In the genomic region with DNA sequence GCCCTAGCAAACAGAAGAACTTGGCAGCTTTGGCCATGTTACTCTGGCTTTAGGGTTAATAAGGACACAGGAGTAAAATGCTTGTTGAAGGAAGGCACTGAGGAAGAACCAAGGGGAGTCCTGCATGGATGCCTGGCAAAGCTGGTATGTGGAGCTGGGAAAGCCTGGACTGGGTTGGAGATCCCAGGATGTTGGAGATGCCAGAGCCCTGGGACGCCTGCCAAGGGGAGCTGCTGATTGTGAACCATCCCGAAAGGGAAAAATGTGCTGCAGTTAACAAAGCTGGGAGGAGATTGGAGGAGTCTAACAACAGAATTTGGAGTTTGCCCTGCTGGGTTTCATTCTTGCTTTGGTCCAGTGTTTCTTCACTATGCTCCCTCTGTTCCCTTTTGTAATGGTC, we compare ENCODE assay signal across 9 mouse cellular contexts.
DNase-seq lines count a peak whose midpoint lies in the region; ATAC-seq and TF ChIP-seq lines count a peak whose summit lies in the region.
"Had no signal": no experiment of that assay in that cellular context is flagged by ENCODE, and none has a peak within 500 bp of the region (broad histone marks: within the 10 kb centered on the region; RNA-seq: fewer than 3 reads in every experiment).

No protein-coding gene starts in this region.

- no peak for TF ChIP-seq CTCF in heart, postnatal 0 days (IDR thresholded peaks at IDR 0.05; ENCODE audit: low read depth)
- TF ChIP-seq CTCF in lung, postnatal 0 days (IDR thresholded peaks at IDR 0.05) = no peak
- TF ChIP-seq CTCF in liver, postnatal 0 days (IDR thresholded peaks at IDR 0.05; ENCODE audit: low read depth) = no peak

- H3K4me1 ChIP-seq in heart, postnatal 0 days (ENCODE audit: control insufficient read depth, insufficient read depth) = no peaks in the 10 kb centered on the region
- no peaks in the 10 kb centered on the region for H3K4me1 ChIP-seq in lung, postnatal 0 days (ENCODE audit: insufficient read depth, low read depth, low read length)
- H3K4me1 ChIP-seq in liver, postnatal 0 days (ENCODE audit: insufficient read depth) = no peaks in the 10 kb centered on the region

- H3K27ac ChIP-seq in heart, postnatal 0 days (ENCODE audit: low read depth) = peak overlapping the region; percentile 46; the same call in 1 of the 2 replicates
- H3K27ac ChIP-seq in lung, postnatal 0 days (ENCODE audit: low read length) = no peak overlapping the region
- no peak overlapping the region for H3K27ac ChIP-seq in liver, postnatal 0 days (ENCODE audit: low read depth)
- H3K27ac ChIP-seq: liver, embryonic 14.5 days had no signal

- no peak for TF ChIP-seq EP300 in heart, postnatal 0 days (IDR thresholded peaks at IDR 0.05; ENCODE audit: low read depth)
- TF ChIP-seq EP300 in lung, postnatal 0 days (IDR thresholded peaks at IDR 0.05) = no peak
- TF ChIP-seq EP300 in liver, postnatal 0 days (IDR thresholded peaks at IDR 0.05; ENCODE audit: low read depth) = no peak

- H3K4me2 ChIP-seq in heart, postnatal 0 days (ENCODE audit: low read depth, low read length) = no peak overlapping the region
- no peak overlapping the region for H3K4me2 ChIP-seq in lung, postnatal 0 days (replicated peaks; ENCODE audit: low read depth, low read length)
- H3K4me2 ChIP-seq in liver, postnatal 0 days (ENCODE audit: low read depth, low read length) = no peak overlapping the region

- peak; percentile 89 for ATAC-seq in heart, postnatal 0 days (ENCODE audit: insufficient read depth, low read depth)
- ATAC-seq in lung, postnatal 0 days = no peak
- no peak for ATAC-seq in erythroid progenitor cell, adult 5-6 weeks (replicated peaks; ENCODE audit: low FRiP score, poor library complexity, severe bottlenecking)
- no peak for ATAC-seq in liver, postnatal 0 days

- DNase-seq in retina, postnatal 1 day = peak; percentile 13
- no peak for DNase-seq in retina, embryonic 14.5 days (ENCODE audit: low spot score)
- peak; percentile 94 for DNase-seq in cerebellum, adult 9-10 months
- DNase-seq in heart, postnatal 0 days (ENCODE audit: low spot score) = peak; percentile 82
- peak; percentile 18 for DNase-seq in lung, postnatal 0 days (ENCODE audit: low spot score)
- DNase-seq in spleen, postnatal 4 days (ENCODE audit: low spot score in 2 of 2) = no peak
- no peak for DNase-seq in liver, postnatal 0 days

- H3K4me3 ChIP-seq in heart, postnatal 0 days (ENCODE audit: low read depth, low read length) = no peak overlapping the region
- H3K4me3 ChIP-seq in lung, postnatal 0 days (ENCODE audit: low read depth, low read length) = no peak overlapping the region
- H3K4me3 ChIP-seq in liver, postnatal 0 days (ENCODE audit: low read depth, low read length) = no peak overlapping the region

- no peaks in the 10 kb centered on the region for H3K9me3 ChIP-seq in heart, postnatal 0 days (replicated peaks; ENCODE audit: control insufficient read depth, low read length)
- H3K9me3 ChIP-seq in lung, postnatal 0 days (ENCODE audit: low read length) = no peaks in the 10 kb centered on the region
- H3K9me3 ChIP-seq in liver, postnatal 0 days (ENCODE audit: low read length) = no peaks in the 10 kb centered on the region

- 19% methylated on average over 2 of the region's 2 CpGs for WGBS in heart, postnatal 0 days
- 38% methylated on average over 2 of the region's 2 CpGs for WGBS in lung, postnatal 0 days
- 59% methylated on average over 2 of the region's 2 CpGs for whole genome bisulfite sequencing in liver, postnatal 0 days (ENCODE audit: insufficient replicate concordance)

- 0 out of 2 replicates have a peak, but pooled peaks cover 10% of the 10 kb centered on the region for H3K36me3 ChIP-seq in heart, postnatal 0 days (replicated peaks; ENCODE audit: control insufficient read depth, insufficient read depth, low read length)
- no peaks in the 10 kb centered on the region for H3K36me3 ChIP-seq in lung, postnatal 0 days (ENCODE audit: insufficient read depth, low read length)
- H3K36me3 ChIP-seq in liver, postnatal 0 days (replicated peaks; ENCODE audit: insufficient read depth, low read length) = peaks cover 10% of the 10 kb centered on the region; the same call in 1 of the 2 replicates

- H3K9ac ChIP-seq in heart, postnatal 0 days (replicated peaks; ENCODE audit: low read depth, low read length) = no peak overlapping the region
- no peak overlapping the region for H3K9ac ChIP-seq in lung, postnatal 0 days (replicated peaks; ENCODE audit: low read depth)
- H3K9ac ChIP-seq in liver, postnatal 0 days (replicated peaks) = no peak overlapping the region
- H3K9ac ChIP-seq: liver, embryonic 14.5 days had no signal

- H3K27me3 ChIP-seq in heart, postnatal 0 days (ENCODE audit: control insufficient read depth, insufficient read depth, low read length) = no peaks in the 10 kb centered on the region
- H3K27me3 ChIP-seq in lung, postnatal 0 days (replicated peaks; ENCODE audit: insufficient read depth, low read length) = no peaks in the 10 kb centered on the region
- H3K27me3 ChIP-seq in liver, postnatal 0 days (ENCODE audit: insufficient read depth, low read length) = no peaks in the 10 kb centered on the region

Comparison
In these comparisons a context has a peak if more than half of its experiments do, and no peak if none do; other contexts are left out.
1. DNase-seq: peak in retina, postnatal 1 day (single experiment), cerebellum, adult 9-10 months (single experiment), heart, postnatal 0 days (single experiment) and lung, postnatal 0 days (single experiment); none in retina, embryonic 14.5 days (single experiment), spleen, postnatal 4 days (0 of 2) and liver, postnatal 0 days (single experiment).